Mouse (Mus musculus): ENCODE results near the gene Hsf2. TPM values are rescaled to one million over a fixed set of nuclear protein-coding genes. Genes with fewer than 3 reads are reported as not detected.

The Hsf2 gene
- polyA plus RNA-seq, 1 experiment from 2014 or later: 54.2 TPM

Other genes starting within 250 kb of the Hsf2 start
- gene Serinc1, start 46.1 kb downstream of the Hsf2 start, polyA plus RNA-seq (2015; fragmentation: Nextera tagmentation; extraction: Ambion mirVana): 456 and 463 TPM in 2 replicates
- gene Pkib, start 145.6 kb downstream of the Hsf2 start, polyA plus RNA-seq (2015; fragmentation: Nextera tagmentation; extraction: Ambion mirVana): 3.8 and 5.2 TPM in 2 replicates

Measured in midbrain, embryonic 16.5 days (tissue).